Mouse (Mus musculus): Measurements from ENCODE around the gene Osbpl8. TPM values are rescaled to one million over a fixed set of nuclear protein-coding genes. Genes with fewer than 3 reads are reported as not detected.

The Osbpl8 gene
- polyA plus RNA-seq, 3 experiments from 2014 or later: 13.7 to 16.3 (median 15.3) TPM

DNA sequence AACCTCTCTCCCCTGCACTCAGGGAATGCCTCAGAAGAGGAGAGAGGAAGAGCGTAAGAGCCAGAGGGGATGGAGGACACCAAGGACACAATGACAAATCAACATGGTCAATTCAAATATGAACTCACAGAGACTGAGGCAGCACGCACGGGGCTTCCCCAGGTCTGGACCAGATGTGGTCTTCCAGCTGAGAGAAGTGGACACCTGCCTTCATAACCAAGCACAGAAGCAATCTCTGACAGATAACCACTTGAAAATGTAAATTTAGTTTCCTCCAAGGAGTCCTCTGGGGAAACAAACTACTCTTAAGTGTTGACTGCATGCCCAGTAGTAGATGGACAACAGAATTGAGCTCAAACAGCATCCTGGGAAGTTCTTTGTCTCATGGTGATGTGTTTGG lies 9.5 kb upstream of the Osbpl8 start:
- no peak for ATAC-seq

GRCm38 (mm10) chr10:111155571-111155970 lies 9.0 kb upstream of the Osbpl8 start:
- no peak for ATAC-seq

- peak; percentile 80 for ATAC-seq
Observed at GRCm38 (mm10) chr10:111156394-111157190, 8.0 kb upstream of the Osbpl8 start.

DNA sequence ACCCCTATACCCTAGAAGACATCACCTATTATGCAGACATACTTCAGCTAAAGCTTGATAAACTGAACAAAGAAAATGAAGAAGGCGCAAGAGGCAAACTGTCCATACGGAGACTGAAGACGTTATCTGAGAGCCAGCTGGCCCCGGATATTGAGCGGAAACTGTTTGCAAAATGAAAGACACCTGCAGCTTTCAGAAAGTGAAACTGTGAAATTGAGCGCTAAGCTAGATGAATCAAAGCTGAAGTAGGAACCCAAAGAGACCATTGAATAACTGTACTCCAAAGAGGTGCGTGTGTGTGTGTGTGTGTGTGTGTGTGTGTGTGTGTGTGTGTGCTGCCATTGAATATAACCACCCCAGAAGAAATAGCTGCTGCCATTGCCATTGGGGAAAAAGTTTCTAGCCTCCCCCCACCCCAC lies 7.3 kb upstream of the Osbpl8 start:
- ATAC-seq: peak; percentile 82

DNA sequence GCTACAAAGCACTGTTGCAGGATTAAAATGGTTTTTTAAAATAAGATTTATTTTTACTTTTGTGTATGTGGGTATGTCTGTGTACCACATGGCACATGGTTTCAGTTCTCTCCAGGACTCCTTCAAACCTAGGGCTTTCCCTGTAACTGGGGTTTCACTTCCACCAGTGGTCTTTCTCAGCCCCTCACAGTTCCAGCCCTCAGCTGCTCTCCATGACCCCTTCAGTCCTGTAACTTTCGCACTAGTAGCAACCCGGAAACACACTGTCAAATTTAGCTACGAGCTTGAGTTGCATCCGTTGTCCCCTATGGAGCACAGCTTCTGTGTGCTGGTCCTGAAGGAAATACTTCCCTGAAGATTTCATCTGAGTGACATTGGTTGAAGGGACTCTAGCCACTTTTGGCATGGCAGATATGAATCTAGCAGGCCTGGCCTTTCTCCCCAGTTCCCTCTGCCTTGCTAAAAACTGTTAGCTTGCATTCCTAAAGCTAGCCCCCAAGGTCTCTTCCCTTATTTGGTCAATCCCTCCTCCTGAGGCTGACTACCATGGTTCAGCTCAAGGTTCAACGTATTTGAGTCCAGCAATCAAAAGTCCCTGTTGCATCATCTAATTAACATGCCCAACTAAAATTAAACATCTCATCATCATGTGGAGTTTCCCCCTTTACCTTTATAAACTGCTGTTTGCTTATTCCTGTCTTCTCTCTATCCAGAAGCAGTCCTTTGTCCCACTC lies 4.6 kb upstream of the Osbpl8 start:
- no peak for ATAC-seq

GRCm38 (mm10) chr10:111160540-111160939 lies 4.0 kb upstream of the Osbpl8 start:
- ATAC-seq: no peak

GRCm38 (mm10) chr10:111161373-111161772 lies 3.2 kb upstream of the Osbpl8 start:
- no peak for ATAC-seq

GRCm38 (mm10) chr10:111163025-111163424 lies 1.5 kb upstream of the Osbpl8 start:
- ATAC-seq: no peak

- no peak for ATAC-seq
Observed at GRCm38 (mm10) chr10:111163601-111164240, 831 bp upstream of the Osbpl8 start.

DNA sequence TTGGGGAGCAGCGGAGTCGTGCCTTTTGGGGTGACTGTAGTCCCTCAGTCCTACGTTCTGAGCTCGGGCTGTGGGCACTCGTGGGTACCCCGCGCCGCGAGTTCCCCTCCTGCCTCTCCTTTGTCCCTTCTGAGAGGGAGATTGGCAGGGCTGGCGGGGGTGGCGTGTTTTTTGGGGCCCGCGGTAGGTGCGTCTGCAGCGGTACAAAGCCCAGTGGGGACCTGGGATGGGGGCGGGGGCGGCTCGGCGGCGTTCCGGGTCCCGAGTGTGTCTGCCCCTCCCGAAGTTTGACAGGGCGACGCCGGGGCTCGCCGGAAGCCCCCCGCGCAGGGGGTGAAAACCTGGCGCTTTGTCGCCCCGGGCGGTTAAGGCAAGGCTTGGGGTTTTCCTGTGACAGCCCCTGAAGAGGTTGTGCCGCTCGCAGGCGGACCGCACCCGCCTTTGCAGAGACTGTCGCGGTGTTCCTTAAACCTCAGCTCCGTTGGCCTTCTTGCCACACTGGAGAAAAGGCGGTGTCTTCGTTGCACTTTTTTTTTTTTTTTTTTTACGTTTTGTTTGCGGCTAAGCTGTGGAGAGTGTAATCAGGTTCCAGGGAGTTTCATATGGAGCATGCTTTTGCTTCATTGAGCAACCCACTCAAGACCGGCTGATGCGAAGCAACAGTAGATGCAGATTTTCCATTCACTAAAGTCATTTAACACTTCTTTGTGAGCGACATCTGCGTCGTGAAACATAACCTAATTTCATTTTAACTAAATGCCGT lies 848 bp downstream of the Osbpl8 start:
- peak; percentile 59 for ATAC-seq

- no peak for ATAC-seq
Observed at GRCm38 (mm10) chr10:111166057-111166841, 1.7 kb downstream of the Osbpl8 start.

DNA sequence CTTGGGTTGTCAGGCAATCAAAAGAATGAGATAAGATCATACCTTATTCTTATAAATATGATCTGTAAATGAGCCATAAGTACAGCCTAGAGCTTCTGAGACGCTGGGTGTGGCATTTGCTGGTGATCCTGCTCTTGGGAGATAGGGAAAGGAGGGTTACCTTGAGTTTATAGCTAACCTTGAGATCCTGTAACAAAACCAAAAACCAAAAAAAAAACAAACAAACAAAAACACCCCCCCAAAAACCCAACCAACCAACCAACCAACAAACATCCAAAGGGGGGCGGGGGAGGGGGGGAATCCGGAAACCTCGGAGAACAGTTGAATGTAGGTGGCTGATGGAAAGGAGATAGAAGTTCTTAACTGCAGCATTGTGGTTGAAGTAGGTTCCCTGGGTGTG lies 2.9 kb downstream of the Osbpl8 start:
- ATAC-seq: no peak

- no peak for ATAC-seq
Observed at GRCm38 (mm10) chr10:111168305-111168704, 3.8 kb downstream of the Osbpl8 start.

DNA sequence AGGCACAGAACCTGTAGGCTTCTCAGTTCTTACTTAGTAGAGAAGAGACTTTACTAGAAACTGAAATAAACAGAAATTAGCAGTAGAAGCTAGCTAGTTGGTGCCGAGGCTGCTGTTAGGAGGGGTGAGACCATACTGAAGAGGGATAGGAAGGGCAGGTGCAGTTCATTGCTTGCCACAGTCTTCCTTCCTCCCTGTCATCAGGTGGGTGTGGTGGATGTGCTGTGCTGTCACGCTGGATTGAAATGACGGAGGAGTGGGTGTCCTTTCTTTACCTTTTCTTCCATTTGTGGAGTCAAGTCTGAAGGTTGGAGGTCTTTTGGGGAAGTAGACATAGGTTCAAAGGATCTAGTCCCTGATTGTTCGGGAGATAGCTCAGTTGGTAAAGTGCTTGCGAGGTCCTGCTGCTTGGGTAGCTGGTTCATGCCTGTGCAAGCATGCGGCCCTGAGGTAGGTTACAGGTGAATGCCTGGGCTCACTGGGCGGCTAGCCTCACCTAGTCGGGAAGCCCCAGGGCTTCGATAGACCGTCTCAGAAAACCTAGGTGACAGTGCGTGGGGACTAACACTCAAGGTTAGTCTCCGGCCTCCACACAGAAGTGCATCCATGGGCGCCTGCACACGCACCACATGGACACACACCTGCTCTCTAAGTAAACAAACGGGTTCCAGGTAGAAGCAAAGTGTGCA lies 6.8 kb downstream of the Osbpl8 start:
- ATAC-seq: peak; percentile 89

DNA sequence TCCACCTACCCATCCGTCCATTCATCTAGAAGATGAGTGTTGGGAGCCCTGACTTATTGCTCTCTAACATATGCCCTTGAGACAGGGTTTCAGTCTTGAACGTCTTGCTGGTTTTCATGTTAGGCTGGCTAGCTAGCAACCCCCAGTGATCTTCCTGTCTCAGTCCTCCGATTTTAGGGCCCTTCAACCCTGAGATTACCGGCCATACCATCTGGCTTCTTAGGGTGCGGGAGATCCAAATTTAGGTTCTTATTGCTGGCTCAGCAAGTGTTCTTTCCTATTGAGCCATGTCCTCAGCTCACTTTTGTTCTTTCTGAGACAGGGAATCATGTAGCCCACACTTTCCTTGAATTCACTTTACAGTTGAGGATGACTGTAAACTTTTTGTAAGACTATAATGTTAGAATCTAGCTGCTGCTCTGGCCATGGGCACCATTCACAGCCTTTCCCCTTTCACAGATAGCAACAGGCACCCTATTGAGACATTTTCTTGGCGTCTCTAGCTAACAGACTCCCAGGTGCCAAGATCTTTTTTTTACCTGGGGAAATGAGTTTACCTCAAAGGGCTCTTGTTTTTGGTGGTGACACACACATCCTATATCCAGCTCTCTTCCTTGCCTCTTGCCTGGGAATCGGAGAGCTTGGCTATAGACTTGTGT lies 9.2 kb downstream of the Osbpl8 start:
- ATAC-seq: no peak

DNA sequence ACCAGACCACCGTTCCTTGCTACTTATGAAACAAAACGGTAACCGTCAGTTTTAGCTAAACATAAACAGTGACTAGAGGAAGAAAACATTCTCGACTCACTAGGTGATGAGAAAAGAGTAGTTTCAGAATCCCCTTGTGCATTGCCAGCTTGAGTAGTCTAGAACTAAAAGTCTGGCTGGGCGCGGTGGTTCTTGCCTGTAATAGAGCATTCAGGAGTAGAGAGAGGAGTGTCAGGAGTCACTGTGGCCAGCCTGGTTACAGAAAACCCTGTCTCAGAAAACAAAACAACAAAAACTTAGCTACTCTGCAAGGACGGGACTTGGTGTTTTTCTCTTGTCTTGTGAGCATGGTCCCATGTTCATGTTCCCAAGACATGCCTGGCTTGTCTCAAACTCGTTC lies 12.8 kb downstream of the Osbpl8 start:
- no peak for ATAC-seq

- ATAC-seq: no peak
Observed at GRCm38 (mm10) chr10:111178024-111178423, 13.5 kb downstream of the Osbpl8 start.

- no peak for ATAC-seq
Observed at GRCm38 (mm10) chr10:111180633-111181032, 16.1 kb downstream of the Osbpl8 start.

DNA sequence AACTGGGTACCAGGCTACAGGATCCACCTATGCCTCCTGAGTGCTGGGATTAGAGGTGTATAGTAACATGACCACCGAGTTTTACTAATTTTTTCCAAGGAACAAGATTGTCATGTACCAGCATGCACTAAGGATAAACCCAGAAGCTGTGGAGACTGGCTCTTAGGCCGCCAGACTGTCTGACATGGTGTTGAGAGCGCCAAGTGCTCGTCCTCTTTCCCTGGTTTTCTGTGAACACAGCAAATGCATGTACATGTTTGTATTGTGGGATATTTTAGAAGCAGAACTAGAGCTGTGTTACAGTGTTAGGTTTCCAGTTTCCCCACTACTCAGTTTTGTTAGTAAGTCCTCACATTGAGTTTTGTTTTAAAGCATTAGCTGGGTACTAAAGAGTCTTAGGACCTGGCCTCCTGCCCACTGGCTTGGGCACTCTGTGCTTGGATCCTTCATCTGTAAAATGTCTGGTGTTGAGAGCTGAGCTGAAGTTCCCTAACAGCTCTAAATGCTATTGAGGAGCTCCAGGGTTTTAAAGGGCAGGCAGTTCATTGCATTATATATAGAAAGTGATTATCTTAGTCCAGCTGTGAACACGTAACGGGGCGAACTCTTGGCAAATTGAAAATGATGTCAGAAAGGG lies 19.2 kb downstream of the Osbpl8 start:
- no peak for ATAC-seq

- no peak for ATAC-seq
Observed at GRCm38 (mm10) chr10:111185574-111186269, 21.2 kb downstream of the Osbpl8 start.

Measured in inflammation-experienced regulatory T-cells, adult 6 months (primary cell).